Mouse (Mus musculus) heart, embryonic 12.5 days (tissue): Measurements from ENCODE around the gene Fance. TPM values are rescaled to one million over a fixed set of nuclear protein-coding genes. Genes with fewer than 3 reads are reported as not detected.

Experiments used
- polyA plus RNA-seq: library from polyadenylated mRNA; unstranded; fragments of >200 nt; fragmentation: Nextera tagmentation; extraction: Ambion mirVana; gene quantifications from 2 replicates; pipeline ENCODE4 v1.2.1, GENCODE M21; 2016

Fance gene
- polyA plus RNA-seq, 1 experiment from 2014 or later = 23.0 TPM

Other genes with a start within 250 kb of the Fance start
- gene Tcp11, start 232.9 kb upstream of the Fance start, polyA plus RNA-seq = 0.23 and 1.1 TPM in 2 replicates
- 1.1 and 1.2 TPM in 2 replicates for gene Scube3, start 171.4 kb upstream of the Fance start, polyA plus RNA-seq
- 26.8 and 27.1 TPM in 2 replicates for gene Zfp523, start 136.4 kb upstream of the Fance start, polyA plus RNA-seq
- 3.3 and 4.9 TPM in 2 replicates for gene Def6, start 105.7 kb upstream of the Fance start, polyA plus RNA-seq
- gene Ppard, start 80.8 kb upstream of the Fance start, polyA plus RNA-seq = 1.1 and 1.4 TPM in 2 replicates
- gene Rpl10a, start 15.0 kb downstream of the Fance start, polyA plus RNA-seq = 301 and 344 TPM in 2 replicates
- gene Tead3, start 37.3 kb downstream of the Fance start, polyA plus RNA-seq = 7.9 and 8.1 TPM in 2 replicates
- gene Tulp1, start 51.7 kb downstream of the Fance start, polyA plus RNA-seq = 3.7 and 4.6 TPM in 2 replicates
- gene Fkbp5, start 204.0 kb downstream of the Fance start, polyA plus RNA-seq = 15.8 and 16.0 TPM in 2 replicates
- gene Armc12, start 217.3 kb downstream of the Fance start, polyA plus RNA-seq = not detected in 2 replicates
- gene Clpsl2, start 235.9 kb downstream of the Fance start, polyA plus RNA-seq = not detected in 2 replicates
- 0.31 TPM in 1 of 2 replicates, not detected in the other for gene Clps, start 247.2 kb downstream of the Fance start, polyA plus RNA-seq